Mouse (Mus musculus): ENCODE measurements around the gene Mdga1. TPM values are rescaled to one million over a fixed set of nuclear protein-coding genes. Genes with fewer than 3 reads are reported as not detected.

The Mdga1 gene
- polyA plus RNA-seq, 1 experiment: 2.0 TPM

- no peak for TF ChIP-seq USF1 (IDR thresholded peaks at IDR 0.05; ENCODE audit: low read depth)
- TF ChIP-seq MYOG (IDR thresholded peaks at IDR 0.05; ENCODE audit: control insufficient read depth, extremely low read depth, insufficient read length): no peak
- TF ChIP-seq FOSL1 (IDR thresholded peaks at IDR 0.05; ENCODE audit: insufficient read depth, low read length, poor library complexity, severe bottlenecking): no peak
- no peak for TF ChIP-seq MYOD1 (IDR thresholded peaks at IDR 0.05; ENCODE audit: control insufficient read depth, insufficient read length, low read depth)
- TF ChIP-seq CEBPB (IDR thresholded peaks at IDR 0.05; ENCODE audit: low read depth): no peak
- no peak for TF ChIP-seq MAX (IDR thresholded peaks at IDR 0.05)
- no peak for TF ChIP-seq CTCF (IDR thresholded peaks at IDR 0.05; ENCODE audit: control insufficient read depth, insufficient read depth, insufficient read length)
- no peaks in the 10 kb centered on the region for H3K79me2 ChIP-seq (ENCODE audit: control insufficient read depth, insufficient read depth)
- H3K36me3 ChIP-seq (ENCODE audit: control insufficient read depth, insufficient read depth): no peaks in the 10 kb centered on the region
- H3K27me3 ChIP-seq (ENCODE audit: control insufficient read depth, insufficient read depth, insufficient read length): peaks cover 19% of the 10 kb centered on the region
- H3K79me3 ChIP-seq (ENCODE audit: low read depth): no peaks in the 10 kb centered on the region
- no peak overlapping the region for H3ac ChIP-seq (ENCODE audit: control insufficient read depth, insufficient read length, low read depth)
- no peak overlapping the region for H3K4me3 ChIP-seq (ENCODE audit: insufficient read depth, poor library complexity, severe bottlenecking)
Observed at GRCm38 (mm10) chr17:29931224-29931945, 38.5 kb downstream of the Mdga1 start.

- H3K79me3 ChIP-seq (ENCODE audit: low read depth): no peaks in the 10 kb centered on the region
- no peaks in the 10 kb centered on the region for H3K79me2 ChIP-seq (ENCODE audit: control insufficient read depth, insufficient read depth)
- TF ChIP-seq CTCF (IDR thresholded peaks at IDR 0.05; ENCODE audit: control insufficient read depth, insufficient read depth, insufficient read length) (no peak), FOSL1 (IDR thresholded peaks at IDR 0.05; ENCODE audit: insufficient read depth, low read length, poor library complexity, severe bottlenecking) (no peak), USF1 (IDR thresholded peaks at IDR 0.05; ENCODE audit: low read depth) (no peak), CEBPB (IDR thresholded peaks at IDR 0.05; ENCODE audit: low read depth) (no peak), MAX (IDR thresholded peaks at IDR 0.05) (no peak), MYOD1 (IDR thresholded peaks at IDR 0.05; ENCODE audit: control insufficient read depth, insufficient read length, low read depth) (no peak), MYOG (IDR thresholded peaks at IDR 0.05; ENCODE audit: control insufficient read depth, extremely low read depth, insufficient read length) (no peak)
- H3K4me3 ChIP-seq (ENCODE audit: insufficient read depth, poor library complexity, severe bottlenecking): no peak overlapping the region
- H3K27me3 ChIP-seq (ENCODE audit: control insufficient read depth, insufficient read depth, insufficient read length): peaks cover 19% of the 10 kb centered on the region
- H3K36me3 ChIP-seq (ENCODE audit: control insufficient read depth, insufficient read depth): no peaks in the 10 kb centered on the region
- no peak overlapping the region for H3ac ChIP-seq (ENCODE audit: control insufficient read depth, insufficient read length, low read depth)
Observed at GRCm38 (mm10) chr17:29928751-29929237, 41.1 kb downstream of the Mdga1 start.

GRCm38 (mm10) chr17:29925608-29926606 lies 44.0 kb downstream of the Mdga1 start:
- no peak overlapping the region for H3K4me3 ChIP-seq (ENCODE audit: insufficient read depth, poor library complexity, severe bottlenecking)
- TF ChIP-seq CTCF (IDR thresholded peaks at IDR 0.05; ENCODE audit: control insufficient read depth, insufficient read depth, insufficient read length): no peak
- no peak for TF ChIP-seq USF1 (IDR thresholded peaks at IDR 0.05; ENCODE audit: low read depth)
- no peak for TF ChIP-seq MYOG (IDR thresholded peaks at IDR 0.05; ENCODE audit: control insufficient read depth, extremely low read depth, insufficient read length)

GRCm38 (mm10) chr17:29920089-29920488 lies 49.8 kb downstream of the Mdga1 start:
- no peak overlapping the region for H3K4me3 ChIP-seq (ENCODE audit: insufficient read depth, poor library complexity, severe bottlenecking)
- peaks cover 15% of the 10 kb centered on the region for H3K27me3 ChIP-seq (ENCODE audit: control insufficient read depth, insufficient read depth, insufficient read length)
- TF ChIP-seq MYOG (IDR thresholded peaks at IDR 0.05; ENCODE audit: control insufficient read depth, extremely low read depth, insufficient read length): no peak
- TF ChIP-seq MYOD1 (IDR thresholded peaks at IDR 0.05; ENCODE audit: control insufficient read depth, insufficient read length, low read depth): no peak
- TF ChIP-seq FOSL1 (IDR thresholded peaks at IDR 0.05; ENCODE audit: insufficient read depth, low read length, poor library complexity, severe bottlenecking): no peak
- no peak for TF ChIP-seq MAX (IDR thresholded peaks at IDR 0.05)
- no peak for TF ChIP-seq USF1 (IDR thresholded peaks at IDR 0.05; ENCODE audit: low read depth)
- TF ChIP-seq CEBPB (IDR thresholded peaks at IDR 0.05; ENCODE audit: low read depth): no peak
- TF ChIP-seq CTCF (IDR thresholded peaks at IDR 0.05; ENCODE audit: control insufficient read depth, insufficient read depth, insufficient read length): no peak
- no peaks in the 10 kb centered on the region for H3K79me3 ChIP-seq (ENCODE audit: low read depth)
- no peaks in the 10 kb centered on the region for H3K79me2 ChIP-seq (ENCODE audit: control insufficient read depth, insufficient read depth)
- no peaks in the 10 kb centered on the region for H3K36me3 ChIP-seq (ENCODE audit: control insufficient read depth, insufficient read depth)
- H3ac ChIP-seq (ENCODE audit: control insufficient read depth, insufficient read length, low read depth): no peak overlapping the region

More at GRCm38 (mm10) chr17:29925608-29926606, 44.0 kb downstream of the Mdga1 start:
- Histone ChIP-seq H3ac (ENCODE audit: control insufficient read depth, insufficient read length, low read depth) (no peak overlapping the region), H3K79me2 (ENCODE audit: control insufficient read depth, insufficient read depth) (no peaks in the 10 kb centered on the region), H3K79me3 (ENCODE audit: low read depth) (no peaks in the 10 kb centered on the region), H3K36me3 (ENCODE audit: control insufficient read depth, insufficient read depth) (no peaks in the 10 kb centered on the region), H3K27me3 (ENCODE audit: control insufficient read depth, insufficient read depth, insufficient read length) (peaks cover 22% of the 10 kb centered on the region)

- Histone ChIP-seq H3K4me3 (ENCODE audit: insufficient read depth, poor library complexity, severe bottlenecking) (no peak overlapping the region), H3K27me3 (ENCODE audit: control insufficient read depth, insufficient read depth, insufficient read length) (peaks cover 15% of the 10 kb centered on the region), H3K79me3 (ENCODE audit: low read depth) (no peaks in the 10 kb centered on the region), H3K36me3 (ENCODE audit: control insufficient read depth, insufficient read depth) (no peaks in the 10 kb centered on the region), H3K79me2 (ENCODE audit: control insufficient read depth, insufficient read depth) (no peaks in the 10 kb centered on the region), H3ac (ENCODE audit: control insufficient read depth, insufficient read length, low read depth) (no peak overlapping the region)
- no peak for TF ChIP-seq MYOD1 (IDR thresholded peaks at IDR 0.05; ENCODE audit: control insufficient read depth, insufficient read length, low read depth)
- TF ChIP-seq MYOG (IDR thresholded peaks at IDR 0.05; ENCODE audit: control insufficient read depth, extremely low read depth, insufficient read length): no peak
- TF ChIP-seq CTCF (IDR thresholded peaks at IDR 0.05; ENCODE audit: control insufficient read depth, insufficient read depth, insufficient read length): no peak
- TF ChIP-seq MAX (IDR thresholded peaks at IDR 0.05): no peak
- no peak for TF ChIP-seq USF1 (IDR thresholded peaks at IDR 0.05; ENCODE audit: low read depth)
- no peak for TF ChIP-seq CEBPB (IDR thresholded peaks at IDR 0.05; ENCODE audit: low read depth)
- no peak for TF ChIP-seq FOSL1 (IDR thresholded peaks at IDR 0.05; ENCODE audit: insufficient read depth, low read length, poor library complexity, severe bottlenecking)
Observed at GRCm38 (mm10) chr17:29919552-29919920, 50.4 kb downstream of the Mdga1 start.
